Mouse (Mus musculus): Measurements from ENCODE around the gene Acot7.
A peak's percentile ranks its signal among the peaks of the same experiment; 100 is the strongest.

The Acot7 gene

GRCm38 (mm10) chr4:152182205-152182604 is 4.3 kb downstream of the Acot7 start:
- DNase-seq: peak; percentile 54

- DNase-seq: peak; percentile 74
These were observed 6.6 kb downstream of the Acot7 start for GRCm38 (mm10) chr4:152184353-152185035.

- DNase-seq: no peak
These were observed 7.2 kb downstream of the Acot7 start for GRCm38 (mm10) chr4:152185137-152185509.

GRCm38 (mm10) chr4:152185510-152186204 is 7.7 kb downstream of the Acot7 start:
- no peak for DNase-seq

GRCm38 (mm10) chr4:152186205-152187082 is 8.5 kb downstream of the Acot7 start:
- DNase-seq: no peak

- DNase-seq: no peak
These were observed 9.2 kb downstream of the Acot7 start for GRCm38 (mm10) chr4:152187142-152187541.

- no peak for DNase-seq
These were observed 10.7 kb downstream of the Acot7 start for GRCm38 (mm10) chr4:152188651-152189050.

GRCm38 (mm10) chr4:152189071-152189470 is 11.1 kb downstream of the Acot7 start:
- no peak for DNase-seq

GRCm38 (mm10) chr4:152189691-152190090 is 11.8 kb downstream of the Acot7 start:
- no peak for DNase-seq

GRCm38 (mm10) chr4:152190096-152190653 is 12.2 kb downstream of the Acot7 start:
- DNase-seq: no peak

GRCm38 (mm10) chr4:152190701-152191100 is 12.8 kb downstream of the Acot7 start:
- DNase-seq: no peak

- no peak for DNase-seq
These were observed 14.6 kb downstream of the Acot7 start for GRCm38 (mm10) chr4:152192569-152192968.

- peak; percentile 69 for DNase-seq
These were observed 16.7 kb downstream of the Acot7 start for GRCm38 (mm10) chr4:152194476-152195175.

- no peak for DNase-seq
These were observed 18.3 kb downstream of the Acot7 start for GRCm38 (mm10) chr4:152196276-152196675.

GRCm38 (mm10) chr4:152197545-152197944 is 19.6 kb downstream of the Acot7 start:
- no peak for DNase-seq

GRCm38 (mm10) chr4:152199617-152200016 is 21.7 kb downstream of the Acot7 start:
- no peak for DNase-seq

GRCm38 (mm10) chr4:152201492-152201891 is 23.6 kb downstream of the Acot7 start:
- no peak for DNase-seq

GRCm38 (mm10) chr4:152202418-152202817 is 24.5 kb downstream of the Acot7 start:
- no peak for DNase-seq

GRCm38 (mm10) chr4:152202905-152203304 is 25.0 kb downstream of the Acot7 start:
- DNase-seq: no peak

- DNase-seq: no peak
These were observed 26.7 kb downstream of the Acot7 start for GRCm38 (mm10) chr4:152204663-152205062.

- DNase-seq: no peak
These were observed 28.3 kb downstream of the Acot7 start for GRCm38 (mm10) chr4:152206199-152206598.

- DNase-seq: no peak
These were observed 31.7 kb downstream of the Acot7 start for GRCm38 (mm10) chr4:152209623-152210022.

- DNase-seq: no peak
These were observed 34.2 kb downstream of the Acot7 start for GRCm38 (mm10) chr4:152212091-152212505.

Measured in cerebellum, adult 9-10 months (tissue).